In genomic region chr4:124765802-124766565, GRCm38 (mm10) we compare ENCODE assay signal across 8 mouse cellular contexts. TPM values are rescaled to one million over a fixed set of nuclear protein-coding genes. Genes with fewer than 3 reads are reported as not detected.
DNase-seq lines count a peak whose midpoint lies in the region.

No protein-coding gene starts in this region.

- peak; percentile 17 for DNase-seq in gastrocnemius, adult 18-20 months (ENCODE audit: low spot score)
- no peak for DNase-seq in gastrocnemius, postnatal 25 days
- peak; percentile 43 to 66 for DNase-seq in left cerebral cortex, postnatal 14 days (ENCODE audit: low spot score in 2 of 2)
- no peak for DNase-seq in left cerebral cortex, adult 8-10 months (ENCODE audit: low spot score in 2 of 2)
- peak; percentile 19 for DNase-seq in R1 (ENCODE audit: low read depth, low spot score)
- peak; percentile 23 to 34 for DNase-seq in left cerebral cortex, postnatal 36 days (ENCODE audit: low spot score in 2 of 2)
- DNase-seq in thymus, postnatal 0 days (ENCODE audit: low spot score): no peak
- DNase-seq in B cell, adult 2 months: no peak

- intact Hi-C loops in left cerebral cortex, postnatal 14 days (cut with DNase I): no loop called here
- intact Hi-C loops in left cerebral cortex, postnatal 36 days (cut with DNase I): no loop called here

RNA-seq across cellular contexts. Expression of gene Inpp5b, which starts 24.3 kb away (rescaled TPM):
- total RNA-seq in gastrocnemius, adult 18-20 months (2021): 1 to 10 TPM; 7.4 to 8.1 TPM
- 10 to 100 TPM in 1 of 2 experiments, 1 to 10 TPM in 1; 8.8 to 10.3 TPM for total RNA-seq in gastrocnemius, postnatal 25 days (2021)
- total RNA-seq in left cerebral cortex, postnatal 14 days (2021): 10 to 100 TPM; 35.3 to 42.5 TPM
- 10 to 100 TPM; 37.0 to 47.9 (median 44.4) TPM for total RNA-seq in left cerebral cortex, adult 8-10 months (2022)
- 10 to 100 TPM; 35.8 to 49.7 TPM for total RNA-seq in left cerebral cortex, postnatal 36 days (2021)
- 45.8 and 46.8 TPM in 2 replicates for polyA plus RNA-seq in thymus, postnatal 0 days (2015; fragmentation: Nextera tagmentation; extraction: Ambion mirVana)

RNA-seq across cellular contexts. Expression of gene Mtf1, which starts 35.9 kb away (rescaled TPM):
- 10 to 100 TPM; 11.1 to 12.1 TPM for total RNA-seq in gastrocnemius, adult 18-20 months (2021)
- total RNA-seq in gastrocnemius, postnatal 25 days (2021): 10 to 100 TPM; 11.4 to 13.1 TPM
- total RNA-seq in left cerebral cortex, postnatal 14 days (2021): 10 to 100 TPM; 24.5 to 25.8 TPM
- total RNA-seq in left cerebral cortex, adult 8-10 months (2022): 10 to 100 TPM; 22.0 to 29.3 (median 25.0) TPM
- 10 to 100 TPM; 20.8 to 28.1 TPM for total RNA-seq in left cerebral cortex, postnatal 36 days (2021)
- 13.2 and 14.2 TPM in 2 replicates for polyA plus RNA-seq in thymus, postnatal 0 days (2015; fragmentation: Nextera tagmentation; extraction: Ambion mirVana)

RNA-seq across cellular contexts. Expression of gene Sf3a3, which starts 51.4 kb away (rescaled TPM):
- 10 to 100 TPM; 12.7 to 13.9 TPM for total RNA-seq in gastrocnemius, adult 18-20 months (2021)
- total RNA-seq in gastrocnemius, postnatal 25 days (2021): 10 to 100 TPM; 10.8 to 11.3 TPM
- total RNA-seq in left cerebral cortex, postnatal 14 days (2021): 10 to 100 TPM; 31.1 to 32.2 TPM
- 10 to 100 TPM; 32.4 to 39.9 (median 35.4) TPM for total RNA-seq in left cerebral cortex, adult 8-10 months (2022)
- total RNA-seq in left cerebral cortex, postnatal 36 days (2021): 10 to 100 TPM; 31.8 to 37.3 TPM
- polyA plus RNA-seq in thymus, postnatal 0 days (2015; fragmentation: Nextera tagmentation; extraction: Ambion mirVana): 136 and 155 TPM in 2 replicates

Comparison
In these comparisons a context has a peak if more than half of its experiments do, and no peak if none do; other contexts are left out.
1. DNase-seq: peak in gastrocnemius, adult 18-20 months (single experiment), left cerebral cortex, postnatal 14 days (2 of 2), R1 (single experiment) and left cerebral cortex, postnatal 36 days (2 of 2); none in gastrocnemius, postnatal 25 days (single experiment), left cerebral cortex, adult 8-10 months (0 of 2), thymus, postnatal 0 days (single experiment) and B cell, adult 2 months (0 of 2).